Mouse (Mus musculus) lung, postnatal 0 days (tissue): ENCODE data around the gene Oca2. TPM values are rescaled to one million over a fixed set of nuclear protein-coding genes. Genes with fewer than 3 reads are reported as not detected.

Source experiments
- ATAC-seq: fragments of 200-750 bp; cut with Nextera tagmentation; 2 replicates; pipeline ENCODE4 v1.8.0; 2017; ENCODE audit warnings: moderate library complexity
- DNase-seq: peaks from one replicate; pipeline ENCODE4 v3.0.0-alpha.2; 2016; ENCODE audit warnings: low spot score
- H3K27ac ChIP-seq: fragments of 300-500 bp; sonication (generic); 2 replicates; pipeline ENCODE4 v1.5.1; 2014; ENCODE audit warnings: antibody characterized with exemption, mild to moderate bottlenecking, low read length, mixed read lengths
- H3K27me3 ChIP-seq: fragments of 300-500 bp; sonication (generic); replicated peaks from 2 replicates; pipeline ENCODE4 v1.6.1; 2014; ENCODE audit warnings: low read length, mixed read lengths; ENCODE audit not compliant: insufficient read depth
- H3K36me3 ChIP-seq: fragments of 300-500 bp; sonication (generic); 2 replicates; pipeline ENCODE4 v1.6.1; 2014; ENCODE audit warnings: low read length, mixed read lengths; ENCODE audit not compliant: insufficient read depth
- H3K4me1 ChIP-seq: fragments of 300-500 bp; sonication (generic); 2 replicates; pipeline ENCODE4 v1.6.1; 2014; ENCODE audit warnings: antibody characterized with exemption, low read depth, low read length, mixed read lengths; ENCODE audit not compliant: insufficient read depth
- H3K4me2 ChIP-seq: fragments of 300-500 bp; sonication (generic); replicated peaks from 2 replicates; pipeline ENCODE4 v1.6.1; 2014; ENCODE audit warnings: low read depth, mild to moderate bottlenecking, low read length, moderate library complexity, mixed read lengths
- H3K4me3 ChIP-seq: fragments of 300-500 bp; sonication (generic); 2 replicates; pipeline ENCODE4 v1.5.1; 2014; ENCODE audit warnings: low read depth, low read length
- H3K9ac ChIP-seq: fragments of 300-500 bp; sonication (generic); replicated peaks from 2 replicates; pipeline ENCODE4 v1.6.1; 2014; ENCODE audit warnings: low read depth, mild to moderate bottlenecking
- H3K9me3 ChIP-seq: fragments of 300-500 bp; sonication (generic); 2 replicates; pipeline ENCODE4 v1.6.1; 2016; ENCODE audit warnings: low read length, mixed read lengths
- CTCF ChIP-seq: IDR thresholded peaks from 2 replicates; pipeline ENCODE4 v1.5.1; 2016; ENCODE audit warnings: antibody characterized with exemption, mild to moderate bottlenecking
- EP300 ChIP-seq: IDR thresholded peaks from 2 replicates; pipeline ENCODE4 v1.6.1; 2016; ENCODE audit warnings: antibody characterized with exemption, mild to moderate bottlenecking, control low read depth
- WGBS: fragments of 180-500 bp; shearing (Covaris S2); extraction: QIAGEN DNeasy Blood & Tissue Kit; methylation state at CpG from one replicate; pipeline ENCODE4 v1.1.7; 2014; 5-methylcytosine and 5-hydroxymethylcytosine counted together
- polyA plus RNA-seq: library from polyadenylated mRNA; unstranded; fragments of >200 nt; fragmentation: Nextera tagmentation; extraction: Ambion mirVana; gene quantifications from 2 replicates; pipeline ENCODE4 v1.2.1, GENCODE M21; 2015

The Oca2 gene
- polyA plus RNA-seq, 1 experiment from 2014 or later: not detected

DNA sequence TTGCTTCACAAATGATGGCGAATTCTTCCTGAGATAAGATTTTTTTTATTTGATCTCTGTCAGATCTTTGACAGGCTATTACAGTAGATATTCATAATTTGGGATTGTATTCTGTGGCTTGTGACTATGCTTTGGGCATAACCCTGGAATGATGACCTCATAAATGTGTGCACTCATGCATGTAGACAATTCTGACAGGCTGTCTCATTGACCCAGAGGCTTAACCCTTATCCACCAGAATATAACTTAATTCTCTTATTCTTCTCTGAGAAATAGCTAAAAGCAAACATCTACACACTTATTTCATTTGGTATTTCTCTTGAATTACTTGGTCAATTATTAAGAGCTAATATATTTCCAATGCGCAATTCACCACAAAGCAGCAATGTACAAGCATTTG, 37.9 kb downstream of the Oca2 start:
- Histone ChIP-seq H3K9me3 (no peaks in the 10 kb centered on the region), H3K4me3 (no peak overlapping the region), H3K9ac (no peak overlapping the region), H3K27ac (no peak overlapping the region), H3K36me3 (no peaks in the 10 kb centered on the region), H3K27me3 (no peaks in the 10 kb centered on the region), H3K4me1 (no peaks in the 10 kb centered on the region), H3K4me2 (no peak overlapping the region)
- ATAC-seq (no peak), DNase-seq (no peak)
- TF ChIP-seq EP300 (no peak), CTCF (no peak)
- 76% methylated on average over 2 of the region's 2 CpGs for WGBS

DNA sequence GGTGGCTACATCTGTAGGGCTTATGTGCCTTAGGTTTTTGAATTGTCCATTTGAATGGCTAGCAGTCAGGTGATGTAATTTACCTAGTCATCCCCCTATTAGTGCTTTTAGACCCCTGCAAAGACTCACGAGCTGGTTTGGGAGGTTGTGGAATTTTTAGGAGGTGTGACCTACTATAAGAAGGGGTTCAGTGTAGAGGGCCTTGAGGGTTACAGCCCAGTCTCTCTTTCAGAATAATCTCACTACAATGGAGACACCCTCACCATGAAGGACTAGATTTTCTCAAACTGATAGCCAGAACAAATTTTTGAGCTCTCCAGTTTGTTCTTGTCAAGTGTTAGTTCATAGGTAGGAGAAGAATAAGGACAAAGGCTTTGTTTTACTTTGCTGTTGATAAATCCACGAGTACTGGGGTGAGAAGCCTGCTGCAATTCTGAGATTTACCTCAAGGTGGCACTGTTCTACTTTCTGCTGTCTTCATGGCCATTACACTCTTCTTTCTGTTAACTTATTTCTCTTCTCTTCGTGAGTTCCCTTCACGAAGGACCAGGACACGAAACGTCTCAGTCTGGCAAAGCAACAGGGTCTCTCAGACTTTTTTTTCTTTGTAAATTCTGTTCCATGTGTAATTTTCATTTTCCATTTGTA, 52.0 kb downstream of the Oca2 start:
- no peaks in the 10 kb centered on the region for H3K27me3 ChIP-seq
- DNase-seq (peak; percentile 58), ATAC-seq (no peak)
- no peaks in the 10 kb centered on the region for H3K4me1 ChIP-seq
- H3K4me3 ChIP-seq: no peak overlapping the region
- H3K27ac ChIP-seq: no peak overlapping the region
- WGBS: 25% methylated on average over 6 of the region's 6 CpGs
- no peaks in the 10 kb centered on the region for H3K9me3 ChIP-seq
- H3K9ac ChIP-seq: no peak overlapping the region
- H3K36me3 ChIP-seq: no peaks in the 10 kb centered on the region
- TF ChIP-seq CTCF (peak; percentile 82), EP300 (no peak)
- no peak overlapping the region for H3K4me2 ChIP-seq

DNA sequence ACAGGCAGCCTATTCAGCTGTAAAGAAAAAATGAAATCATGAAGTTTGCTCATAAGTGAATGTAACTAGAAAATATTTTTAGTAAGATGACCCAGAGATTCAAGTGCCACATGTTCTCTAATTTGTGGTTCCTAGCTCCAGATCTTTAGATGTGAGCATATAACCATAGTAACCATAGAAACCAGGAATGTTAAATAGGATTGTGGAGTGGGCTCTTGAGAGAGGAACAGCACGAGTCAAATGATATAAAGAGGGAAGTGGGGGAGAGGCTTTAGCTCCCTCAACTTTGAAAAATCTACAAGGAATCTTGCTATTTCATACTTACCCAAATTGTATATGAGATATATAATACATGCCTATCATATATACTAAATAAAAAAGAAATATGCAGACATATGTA, 64.8 kb downstream of the Oca2 start:
- no peak overlapping the region for H3K4me3 ChIP-seq
- no peak overlapping the region for H3K27ac ChIP-seq
- H3K9me3 ChIP-seq: no peaks in the 10 kb centered on the region
- H3K27me3 ChIP-seq: no peaks in the 10 kb centered on the region
- ATAC-seq (peak; percentile 73), DNase-seq (peak; percentile 53)
- no peak overlapping the region for H3K4me2 ChIP-seq
- WGBS: 6% methylated on average over 1 of the region's 1 CpGs
- no peaks in the 10 kb centered on the region for H3K4me1 ChIP-seq
- H3K36me3 ChIP-seq: no peaks in the 10 kb centered on the region
- no peak overlapping the region for H3K9ac ChIP-seq
- no peak for TF ChIP-seq EP300
- TF ChIP-seq CTCF: no peak

DNA sequence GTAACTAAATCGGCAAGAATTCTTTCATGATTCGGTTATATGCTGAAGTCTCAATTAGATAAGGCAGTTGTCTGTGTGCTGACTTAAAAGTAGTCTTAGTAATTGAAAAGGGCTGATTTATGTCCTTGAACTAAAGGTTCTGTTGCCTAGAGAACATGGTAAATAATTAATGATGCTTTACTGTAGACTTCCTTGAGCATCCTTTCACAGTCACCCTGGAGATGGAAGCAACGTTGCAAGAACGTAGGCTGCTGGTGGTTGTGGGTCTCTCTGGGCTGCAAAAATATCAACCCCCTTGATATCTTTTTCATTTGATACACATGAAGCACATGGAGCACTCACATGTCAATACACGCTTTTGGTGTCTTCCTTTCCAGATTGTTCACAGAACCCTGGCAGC, 74.8 kb downstream of the Oca2 start:
- Histone ChIP-seq H3K4me3 (no peak overlapping the region), H3K4me1 (no peaks in the 10 kb centered on the region), H3K27ac (no peak overlapping the region), H3K27me3 (no peaks in the 10 kb centered on the region), H3K36me3 (no peaks in the 10 kb centered on the region), H3K9me3 (no peaks in the 10 kb centered on the region), H3K4me2 (no peak overlapping the region), H3K9ac (no peak overlapping the region)
- ATAC-seq (no peak), DNase-seq (no peak)
- WGBS: 86% methylated on average over 5 of the region's 5 CpGs
- TF ChIP-seq CTCF (no peak), EP300 (no peak)

DNA sequence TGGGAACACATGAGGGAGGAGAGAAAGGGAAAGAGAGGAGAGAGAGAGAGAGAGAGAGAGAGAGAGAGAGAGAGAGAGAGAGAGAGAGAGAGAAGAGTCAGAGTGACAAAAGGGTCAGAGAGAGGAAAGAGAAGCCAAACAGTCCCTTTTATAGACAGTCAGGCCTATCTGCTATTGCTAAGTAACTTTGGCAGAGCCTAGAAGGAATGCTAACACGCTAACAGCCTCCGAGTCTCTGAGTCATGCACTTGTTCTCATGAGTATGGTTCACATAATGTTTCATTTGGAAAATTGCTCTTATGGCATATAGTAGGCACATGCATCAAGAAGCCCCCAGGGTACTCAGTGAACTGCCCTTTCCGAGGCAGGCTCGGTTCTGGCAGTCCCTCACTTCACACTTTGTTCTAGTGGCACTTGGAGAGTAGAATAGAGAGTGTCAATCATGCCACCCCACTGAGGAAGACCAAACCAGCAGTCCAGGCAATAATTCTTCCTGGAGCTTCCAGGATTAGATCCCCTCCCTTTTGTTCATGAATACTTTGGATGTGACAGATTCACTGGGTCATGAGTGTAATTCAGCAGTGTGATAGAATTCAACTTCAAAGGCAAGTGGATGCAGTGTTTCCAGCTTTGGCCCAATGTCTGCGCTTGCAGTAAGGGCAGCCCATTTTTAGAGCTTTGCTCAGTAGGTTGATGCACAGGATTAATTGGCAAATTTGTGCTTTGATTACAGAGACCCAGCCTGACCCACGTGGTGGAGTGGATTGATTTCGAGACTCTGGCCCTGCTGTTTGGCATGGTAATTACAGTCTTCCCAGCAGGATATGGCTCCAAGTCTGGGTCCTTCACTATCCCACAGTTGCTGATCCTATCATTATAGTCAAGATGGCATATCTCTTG, 76.3 kb downstream of the Oca2 start:
- 64% methylated on average over 7 of the region's 7 CpGs for WGBS

GRCm38 (mm10) chr7:56327738-56328137, 88.2 kb downstream of the Oca2 start:
- Histone ChIP-seq H3K27ac (no peak overlapping the region), H3K9me3 (no peaks in the 10 kb centered on the region), H3K4me2 (no peak overlapping the region), H3K9ac (no peak overlapping the region), H3K4me1 (no peaks in the 10 kb centered on the region), H3K27me3 (no peaks in the 10 kb centered on the region), H3K4me3 (no peak overlapping the region), H3K36me3 (no peaks in the 10 kb centered on the region)
- 38% methylated on average over 4 of the region's 4 CpGs for WGBS
- ATAC-seq (no peak), DNase-seq (no peak)
- TF ChIP-seq CTCF: peak; percentile 54
- no peak for TF ChIP-seq EP300

More for the DNA sequence above, 76.3 kb downstream of the Oca2 start:
- H3K9ac ChIP-seq: no peak overlapping the region
- H3K4me3 ChIP-seq: no peak overlapping the region
- no peaks in the 10 kb centered on the region for H3K27me3 ChIP-seq
- no peak for ATAC-seq
- DNase-seq: no peak
- no peak overlapping the region for H3K4me2 ChIP-seq
- TF ChIP-seq EP300 (no peak), CTCF (no peak)
- H3K36me3 ChIP-seq: no peaks in the 10 kb centered on the region
- no peak overlapping the region for H3K27ac ChIP-seq
- H3K4me1 ChIP-seq: no peaks in the 10 kb centered on the region
- H3K9me3 ChIP-seq: no peaks in the 10 kb centered on the region
